Mouse (Mus musculus): Measurements from ENCODE around the gene Prr5l.

The Prr5l gene

GRCm38 (mm10) chr2:101881471-101882162 is 1.2 kb downstream of the Prr5l start:
- no peak for DNase-seq (ENCODE audit: low spot score)

GRCm38 (mm10) chr2:101871179-101871578 is 11.6 kb downstream of the Prr5l start:
- DNase-seq (ENCODE audit: low spot score) = peak; percentile 18

- no peak for DNase-seq (ENCODE audit: low spot score)
These were observed 14.1 kb downstream of the Prr5l start for GRCm38 (mm10) chr2:101868683-101869082.

- DNase-seq (ENCODE audit: low spot score) = no peak
These were observed 20.4 kb downstream of the Prr5l start for GRCm38 (mm10) chr2:101862219-101863123.

DNA sequence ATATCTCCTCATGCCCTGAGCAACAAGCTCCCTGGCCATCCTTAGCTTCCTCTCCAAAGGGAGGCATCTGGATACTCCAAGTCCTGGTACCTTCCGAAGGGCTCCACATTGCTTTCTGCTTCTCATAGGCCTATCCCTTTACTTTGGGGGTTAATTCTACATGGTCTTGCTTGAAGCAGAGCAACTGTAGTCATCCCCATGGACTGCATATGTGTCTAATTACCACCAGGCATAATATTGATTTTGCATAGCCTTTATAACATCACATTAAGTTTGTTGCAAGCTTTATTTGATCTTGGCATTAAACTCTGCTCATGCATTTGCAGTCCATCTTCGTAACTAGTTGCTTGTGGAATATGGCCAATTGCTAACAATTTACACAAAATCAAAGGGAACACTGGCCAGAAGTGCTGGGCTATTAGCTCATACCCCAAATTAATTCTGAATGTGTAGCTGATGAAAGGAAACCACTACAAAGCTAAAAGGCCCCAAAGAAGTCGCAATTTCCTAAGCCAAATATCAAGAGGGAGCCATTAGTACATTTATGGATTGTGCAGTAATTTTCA is 21.8 kb downstream of the Prr5l start:
- no peak for DNase-seq (ENCODE audit: low spot score)

- DNase-seq (ENCODE audit: low spot score) = no peak
These were observed 26.7 kb downstream of the Prr5l start for GRCm38 (mm10) chr2:101856174-101856573.

DNA sequence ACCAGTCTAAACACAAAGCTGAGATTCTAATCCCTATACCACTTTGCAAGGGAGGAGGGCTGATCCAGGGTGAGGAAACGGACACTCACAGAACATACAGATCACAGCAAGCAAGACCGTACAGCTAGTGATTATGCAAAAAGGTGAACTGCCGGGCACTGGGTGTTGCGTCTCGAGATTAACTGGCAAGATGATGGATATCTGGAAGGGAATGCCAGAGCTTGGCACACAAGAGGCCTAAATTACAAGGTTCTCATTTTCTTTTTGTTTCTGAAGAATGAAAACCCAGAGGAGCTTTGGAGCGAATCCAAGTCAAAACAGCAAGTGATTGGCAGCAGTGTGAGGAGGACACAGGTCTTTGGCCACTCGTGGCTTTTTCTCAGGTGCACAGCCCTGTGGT is 28.0 kb downstream of the Prr5l start:
- no peak for DNase-seq (ENCODE audit: low spot score)

GRCm38 (mm10) chr2:101842756-101843155 is 40.1 kb downstream of the Prr5l start:
- no peak for DNase-seq (ENCODE audit: low spot score)

- no peak for DNase-seq (ENCODE audit: low spot score)
These were observed 47.9 kb downstream of the Prr5l start for GRCm38 (mm10) chr2:101834816-101835523.

DNA sequence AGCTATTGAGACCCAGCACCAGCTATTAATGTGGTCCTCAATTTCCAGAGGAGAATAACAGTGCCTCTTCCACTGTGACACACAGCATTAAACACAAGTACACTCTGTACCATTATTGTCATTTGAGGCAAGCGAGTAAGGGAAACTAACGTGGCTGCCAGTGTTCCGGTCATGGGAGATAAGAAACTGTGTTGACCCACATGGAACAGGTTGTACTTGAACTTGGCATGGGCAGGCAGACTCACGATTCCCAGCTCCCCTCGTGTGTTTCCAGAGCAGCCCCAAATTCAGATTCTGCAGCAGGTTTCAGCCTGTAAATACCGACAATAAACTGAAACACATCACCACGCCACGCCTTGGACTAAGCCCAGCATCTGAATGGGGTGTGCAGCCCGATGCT is 50.5 kb downstream of the Prr5l start:
- DNase-seq (ENCODE audit: low spot score) = no peak

GRCm38 (mm10) chr2:101831851-101832250 is 51.0 kb downstream of the Prr5l start:
- no peak for DNase-seq (ENCODE audit: low spot score)

DNA sequence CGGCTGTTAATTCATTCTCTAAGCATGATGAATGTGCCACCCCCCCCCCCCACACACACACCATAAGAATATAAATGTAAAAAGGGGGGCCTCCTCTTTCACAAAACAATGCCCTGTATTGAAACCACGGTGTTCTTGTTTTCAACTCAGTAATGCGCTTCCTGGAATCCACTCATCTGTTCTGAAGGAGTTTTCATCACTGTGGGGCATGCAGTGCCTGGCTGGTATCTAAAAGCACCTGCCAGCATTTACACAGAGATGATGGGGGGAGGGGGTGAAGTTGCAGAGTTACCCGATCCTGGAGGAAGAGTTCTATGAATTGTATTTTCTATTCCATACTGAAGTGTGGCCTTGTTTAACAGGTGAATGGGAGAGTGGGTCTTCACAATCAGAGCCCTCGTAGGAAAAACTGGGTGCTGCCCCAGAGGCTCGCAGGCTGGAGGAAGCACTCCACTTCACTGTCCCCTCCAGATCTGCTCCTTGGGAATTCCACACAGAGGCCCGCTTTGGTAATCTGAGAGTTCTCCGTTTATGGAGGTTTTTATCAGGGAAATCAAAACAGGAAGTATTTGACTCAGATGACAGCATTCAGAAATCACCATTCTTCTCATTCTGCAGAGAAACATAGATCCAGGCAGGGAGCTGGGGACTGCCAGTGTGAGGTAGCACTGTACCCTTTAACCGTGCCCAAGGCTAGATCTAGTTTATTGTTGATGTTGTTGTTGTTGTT is 52.5 kb downstream of the Prr5l start:
- no peak for DNase-seq (ENCODE audit: low spot score)

- no peak for DNase-seq (ENCODE audit: low spot score)
These were observed 53.8 kb downstream of the Prr5l start for GRCm38 (mm10) chr2:101829013-101829412.

- DNase-seq (ENCODE audit: low spot score) = peak; percentile 8
These were observed 54.7 kb downstream of the Prr5l start for GRCm38 (mm10) chr2:101828057-101828643.

GRCm38 (mm10) chr2:101827626-101828025 is 55.2 kb downstream of the Prr5l start:
- no peak for DNase-seq (ENCODE audit: low spot score)

- DNase-seq (ENCODE audit: low spot score) = no peak
These were observed 55.8 kb downstream of the Prr5l start for GRCm38 (mm10) chr2:101826950-101827600.

GRCm38 (mm10) chr2:101826186-101826707 is 56.6 kb downstream of the Prr5l start:
- no peak for DNase-seq (ENCODE audit: low spot score)

GRCm38 (mm10) chr2:101825226-101826120 is 57.4 kb downstream of the Prr5l start:
- no peak for DNase-seq (ENCODE audit: low spot score)

DNA sequence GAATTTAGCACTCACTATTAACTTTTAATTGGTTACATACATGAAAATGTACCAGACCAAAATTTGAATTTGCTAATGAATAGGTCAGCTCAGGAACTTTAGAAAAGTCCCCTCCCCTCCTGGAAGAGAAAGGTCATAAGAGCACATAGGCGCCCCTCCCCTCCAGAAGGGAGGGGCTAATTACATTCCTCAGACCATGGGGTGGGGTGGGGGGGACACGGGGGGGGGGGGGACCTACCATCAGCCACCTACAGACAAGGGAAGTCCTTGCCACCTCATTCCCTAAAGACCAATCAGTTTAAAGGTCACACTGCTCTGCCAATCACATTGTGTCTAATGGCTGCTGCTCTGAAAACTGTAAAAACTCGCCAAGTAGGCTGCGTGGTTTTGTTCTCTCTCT is 59.0 kb downstream of the Prr5l start:
- no peak for DNase-seq (ENCODE audit: low spot score)

Measured in c-Kit-positive CD71-positive TER-119-positive erythroid progenitor cells, embryonic 14.5 days (primary cell).